Mouse (Mus musculus) natural killer cell, adult 2 months (primary cell): Measurements from ENCODE around the gene Tenm4.

Experiments used
- DNase-seq, 2 experiments: peaks; one replicate each; pipeline ENCODE4 v3.0.0; 2022; ENCODE audit warnings: low spot score in 2 of 2

The Tenm4 gene

DNA sequence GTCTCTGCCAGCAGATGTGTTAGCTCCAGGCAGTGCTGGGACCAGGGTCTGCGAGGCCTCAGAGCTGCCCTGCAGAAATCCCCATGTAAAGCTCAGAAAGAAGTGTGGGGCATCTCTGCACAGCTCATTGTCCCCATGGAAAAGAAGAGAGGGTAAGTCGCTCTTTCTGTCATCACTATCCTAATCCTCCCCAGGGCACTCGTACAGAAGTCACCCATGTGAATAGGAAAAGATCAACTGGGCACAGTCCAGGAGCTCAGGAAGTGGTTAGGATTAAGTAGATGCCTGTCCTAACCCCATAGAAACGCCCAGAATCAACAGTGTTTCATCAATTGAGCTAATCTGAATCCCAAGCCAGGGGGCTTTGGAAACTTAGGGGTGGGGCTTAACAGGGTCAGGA, 476.6 kb downstream of the Tenm4 start:
- no peak for DNase-seq

DNA sequence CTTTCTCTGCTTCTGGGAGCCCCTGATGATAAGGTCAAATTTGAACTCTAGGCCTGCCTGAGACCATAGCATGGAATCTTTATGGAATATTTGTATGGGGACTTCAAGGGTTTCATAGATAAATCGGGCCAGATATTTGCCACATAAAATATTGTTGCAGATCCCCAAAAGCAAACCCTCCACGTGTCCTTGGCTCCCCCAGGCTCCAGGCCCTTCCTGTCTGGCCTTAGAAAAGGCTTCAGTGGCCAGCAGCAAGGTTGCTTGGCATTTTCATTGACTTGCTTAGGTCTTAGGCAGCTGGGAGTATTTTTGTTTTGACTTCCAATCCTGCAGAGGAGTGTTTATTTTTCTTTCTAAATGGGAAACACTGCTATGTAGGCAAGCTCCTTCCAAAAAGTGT, 477.6 kb downstream of the Tenm4 start:
- no peak for DNase-seq

DNA sequence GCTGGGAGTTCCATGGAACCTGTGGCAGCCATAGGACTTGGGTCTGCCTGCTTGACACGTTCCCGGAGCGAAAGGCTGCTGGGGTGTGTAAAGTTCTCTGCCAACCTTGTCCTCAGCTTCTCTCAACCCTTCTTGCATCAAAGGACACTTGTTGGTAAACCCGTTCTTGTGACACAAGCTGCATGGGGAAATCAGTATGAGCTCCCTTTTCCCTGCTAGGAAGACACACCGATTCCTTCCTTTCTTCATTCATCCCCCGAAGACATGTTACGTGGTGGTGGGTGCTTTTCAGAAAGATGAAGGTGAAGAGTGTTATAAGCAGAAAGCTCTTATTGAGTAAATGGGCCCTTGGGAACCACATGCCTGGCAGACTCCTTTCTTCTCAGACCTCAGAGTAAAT, 478.1 kb downstream of the Tenm4 start:
- no peak for DNase-seq

DNA sequence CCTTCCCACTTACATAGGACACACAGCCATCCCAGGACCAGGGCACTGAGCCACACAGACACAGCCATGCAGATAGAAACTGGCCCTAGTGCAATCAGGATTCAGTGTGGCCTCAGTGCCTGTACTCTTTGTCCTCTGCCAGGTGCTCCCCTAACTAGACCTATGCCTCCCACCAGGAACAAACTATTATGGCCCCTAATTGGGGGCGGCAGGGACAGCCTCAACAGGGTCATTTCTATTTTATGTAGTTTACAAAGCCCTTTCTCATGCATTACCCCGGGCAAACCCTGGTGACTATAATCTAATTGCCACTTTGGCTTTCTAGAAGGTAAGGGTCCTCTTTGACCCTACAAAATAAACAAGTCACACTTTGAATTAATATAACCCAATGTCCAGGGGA, 479.4 kb downstream of the Tenm4 start:
- no peak for DNase-seq

DNA sequence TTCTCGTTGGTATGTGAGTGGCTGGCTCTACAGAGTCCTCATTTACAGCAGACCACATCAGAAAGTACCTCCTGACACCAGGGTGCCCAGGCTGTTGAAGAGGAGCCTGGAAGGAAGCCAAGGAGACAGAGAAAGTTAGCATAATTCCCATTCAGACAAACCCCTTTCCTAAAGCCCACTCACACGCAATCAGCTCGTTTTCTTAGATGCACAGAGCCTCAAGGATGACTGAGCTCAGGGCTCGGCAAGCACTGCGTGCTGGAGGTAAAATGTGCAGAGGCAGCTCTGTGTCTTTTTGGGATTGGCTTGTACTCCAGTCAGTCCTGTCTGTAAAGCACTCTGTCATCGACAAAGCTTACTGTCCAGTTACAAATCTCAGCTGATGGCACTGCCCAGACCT, 480.0 kb downstream of the Tenm4 start:
- DNase-seq: no peak

DNA sequence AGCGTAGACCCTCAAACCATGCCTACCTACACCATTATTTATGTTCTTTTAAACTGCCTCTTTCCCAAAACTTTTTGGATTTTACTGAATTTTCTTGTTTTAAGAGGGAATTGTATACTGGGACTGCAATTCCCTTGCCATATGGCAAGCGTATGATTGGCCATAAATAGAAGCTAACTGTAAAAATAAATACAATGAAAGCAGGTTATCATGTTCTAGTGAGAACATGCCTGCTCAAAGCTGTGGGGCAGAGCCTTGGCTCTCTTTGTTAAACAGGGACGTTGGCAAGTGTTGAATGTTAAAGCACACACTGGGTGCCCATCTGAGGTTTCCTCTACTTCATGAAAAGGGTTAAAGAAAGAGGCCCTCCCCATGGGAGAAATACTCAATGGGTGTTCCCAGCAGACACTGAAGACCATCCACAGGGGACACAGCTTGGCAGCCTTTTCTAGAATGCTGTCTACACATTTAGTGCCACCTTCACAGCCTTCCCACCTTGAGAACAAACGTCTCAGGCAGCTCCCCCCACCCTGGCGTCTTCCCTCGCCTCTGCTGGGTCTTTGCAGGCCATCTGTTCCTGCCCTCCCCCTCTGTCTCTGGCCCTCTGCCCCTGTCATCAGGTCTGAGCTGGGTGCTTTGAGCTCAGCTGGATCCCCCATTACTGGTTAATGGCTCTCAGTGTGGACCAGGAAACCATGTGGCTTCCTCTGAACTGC, 480.7 kb downstream of the Tenm4 start:
- DNase-seq: no peak

DNA sequence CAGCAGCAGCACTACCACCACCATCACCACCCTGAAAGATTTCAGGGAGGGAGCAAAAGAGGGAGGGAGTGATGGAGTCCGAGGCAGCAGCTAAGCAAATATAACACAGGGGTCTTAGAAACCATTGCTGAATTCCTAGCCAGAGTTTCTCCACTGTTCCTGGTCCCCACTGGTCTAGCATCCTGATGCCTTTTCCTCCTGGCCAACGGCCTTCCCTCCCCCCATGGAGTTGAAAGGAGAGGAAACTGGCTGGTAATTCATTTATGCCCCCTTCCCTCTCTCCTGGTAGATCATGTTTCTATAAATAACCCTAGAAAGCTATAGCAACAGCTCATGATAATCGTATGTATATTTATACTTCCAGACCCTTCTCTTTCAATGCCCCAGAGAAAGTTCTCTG, 481.8 kb downstream of the Tenm4 start:
- DNase-seq: no peak

DNA sequence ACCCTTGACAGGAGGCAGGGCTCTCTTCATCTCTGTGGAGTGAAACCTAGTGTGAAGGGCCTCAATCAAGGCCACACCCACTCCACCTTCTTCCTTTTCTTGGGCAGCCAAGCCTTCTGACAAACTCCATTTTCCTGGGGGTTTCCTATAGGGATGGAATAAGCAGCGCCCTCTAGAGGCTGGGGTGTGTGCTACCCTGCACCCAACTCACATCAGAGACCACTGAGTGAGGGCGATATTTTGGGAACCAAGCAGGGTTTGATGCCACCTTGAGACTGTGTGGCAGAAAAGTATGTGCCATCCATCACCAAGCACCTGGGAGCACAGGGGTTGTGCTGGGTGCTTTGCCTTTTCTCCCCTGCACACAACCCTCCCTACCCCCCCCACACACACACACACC, 483.2 kb downstream of the Tenm4 start:
- DNase-seq: no peak

DNA sequence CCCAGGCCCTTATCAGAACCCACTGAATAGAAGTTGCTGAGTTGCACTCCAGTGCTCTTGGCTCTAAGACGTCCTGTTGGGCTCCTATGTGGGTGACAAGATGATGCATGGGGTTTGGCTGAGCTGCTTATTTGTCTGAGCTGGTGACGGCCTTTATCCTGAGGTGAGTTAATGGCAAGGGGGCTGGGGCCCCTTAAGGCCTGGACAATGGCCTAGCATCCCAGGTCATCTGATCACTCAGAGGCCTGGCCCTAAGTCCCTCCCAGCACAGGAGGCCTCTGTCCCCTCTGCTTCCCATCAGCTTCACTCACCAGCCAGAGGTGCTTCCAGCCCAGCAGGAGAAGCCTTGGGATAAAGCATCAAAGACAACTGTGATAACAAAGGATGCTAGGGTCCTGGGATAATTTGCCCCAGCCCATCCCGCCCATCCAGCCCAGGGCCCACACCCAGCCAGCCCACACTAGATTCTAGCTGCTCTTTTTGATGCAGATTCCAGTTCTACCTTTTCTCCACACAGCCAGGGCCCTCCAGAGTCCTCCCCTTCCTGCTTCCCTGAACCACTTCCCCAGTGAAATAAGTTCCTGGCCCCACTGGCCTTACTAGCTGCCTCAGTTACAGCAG, 484.2 kb downstream of the Tenm4 start:
- no peak for DNase-seq

DNA sequence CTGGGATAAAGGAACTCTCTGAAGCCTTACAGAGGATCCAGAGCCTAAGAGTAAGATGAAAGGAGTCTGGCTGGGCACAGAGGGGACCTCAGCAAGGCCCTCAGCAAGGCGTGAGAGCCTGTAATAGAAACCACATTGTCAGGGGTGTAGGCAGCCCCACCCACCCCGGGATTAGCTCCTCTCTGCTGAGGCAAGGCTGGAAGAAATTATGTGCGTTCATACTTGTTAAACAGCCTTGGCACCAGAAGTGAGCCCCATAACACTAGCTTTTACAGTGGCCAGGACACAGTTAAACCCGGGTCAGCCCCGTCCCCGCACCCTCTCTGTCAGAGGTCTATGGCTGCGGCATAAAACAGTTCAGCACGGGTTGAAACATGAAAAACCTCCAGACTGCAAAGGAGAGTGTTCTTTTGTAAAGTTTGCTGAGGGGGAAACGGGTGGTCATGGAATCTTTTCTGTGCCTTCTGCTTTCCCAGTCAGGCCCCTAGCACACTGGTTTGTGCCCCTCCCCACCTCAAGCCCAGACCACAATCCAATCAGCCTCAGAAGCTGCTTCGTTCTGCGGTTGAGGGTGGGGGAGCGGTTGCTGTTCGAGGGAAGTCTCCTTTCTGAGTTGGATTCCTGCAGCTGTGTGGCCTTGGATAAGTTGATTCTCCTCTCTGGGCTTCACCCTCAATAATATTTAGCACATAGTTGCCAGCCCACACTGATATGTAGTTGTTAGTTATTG, 486.2 kb downstream of the Tenm4 start:
- DNase-seq: no peak

DNA sequence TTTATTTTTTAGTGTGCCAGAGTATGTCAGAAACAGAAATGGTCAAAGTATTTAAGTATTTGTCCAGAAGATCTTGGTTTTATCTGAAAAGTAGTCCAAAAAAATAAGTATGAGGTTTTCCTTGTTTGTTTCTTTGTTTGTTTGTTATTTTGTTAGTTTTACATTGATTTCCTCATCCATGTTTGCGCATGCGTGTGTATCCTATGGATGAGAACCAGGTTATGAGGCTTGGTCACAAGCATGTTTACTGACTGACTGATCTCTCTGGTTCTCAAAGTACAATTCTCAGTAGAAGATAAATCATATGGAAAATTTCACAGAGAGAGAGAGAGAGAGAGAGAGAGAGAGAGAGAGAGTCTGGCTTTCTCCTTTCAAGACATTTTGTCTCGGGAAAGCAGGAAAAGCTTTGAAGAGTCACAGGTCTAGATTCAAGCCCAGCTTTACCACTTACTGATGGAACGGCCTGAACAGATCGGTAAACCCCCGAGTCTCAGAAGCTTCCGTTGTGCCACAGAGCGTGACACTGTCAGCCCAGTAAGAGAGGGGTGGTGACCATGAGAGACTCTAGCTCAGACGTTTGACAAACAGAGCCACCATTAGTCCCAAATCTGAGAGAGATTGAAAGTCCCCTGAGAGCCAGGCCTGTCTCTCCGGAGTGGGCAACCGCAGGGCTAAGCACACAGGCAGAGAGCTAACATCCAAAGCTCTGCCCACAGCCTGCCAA, 487.0 kb downstream of the Tenm4 start:
- DNase-seq: no peak

DNA sequence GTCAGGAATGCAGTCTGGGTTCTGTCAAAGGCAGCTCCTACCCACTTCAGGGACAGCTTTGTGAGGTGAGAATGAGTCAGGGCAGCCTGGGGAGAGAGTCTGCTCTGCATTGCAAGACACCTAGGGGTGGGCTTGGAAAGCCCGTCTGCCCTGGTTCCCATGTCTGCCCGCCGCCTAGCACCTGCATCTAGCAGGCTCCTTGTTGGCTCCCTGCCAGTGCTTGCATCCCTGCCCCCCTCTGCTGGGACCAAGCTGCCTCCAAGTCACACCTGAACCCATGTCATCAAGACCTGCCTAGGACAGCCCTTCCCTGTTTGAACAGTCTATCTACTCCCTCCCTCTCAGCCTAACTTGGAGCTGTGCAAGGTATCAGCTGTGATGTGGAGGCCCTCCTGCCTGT, 489.9 kb downstream of the Tenm4 start:
- DNase-seq: no peak

DNA sequence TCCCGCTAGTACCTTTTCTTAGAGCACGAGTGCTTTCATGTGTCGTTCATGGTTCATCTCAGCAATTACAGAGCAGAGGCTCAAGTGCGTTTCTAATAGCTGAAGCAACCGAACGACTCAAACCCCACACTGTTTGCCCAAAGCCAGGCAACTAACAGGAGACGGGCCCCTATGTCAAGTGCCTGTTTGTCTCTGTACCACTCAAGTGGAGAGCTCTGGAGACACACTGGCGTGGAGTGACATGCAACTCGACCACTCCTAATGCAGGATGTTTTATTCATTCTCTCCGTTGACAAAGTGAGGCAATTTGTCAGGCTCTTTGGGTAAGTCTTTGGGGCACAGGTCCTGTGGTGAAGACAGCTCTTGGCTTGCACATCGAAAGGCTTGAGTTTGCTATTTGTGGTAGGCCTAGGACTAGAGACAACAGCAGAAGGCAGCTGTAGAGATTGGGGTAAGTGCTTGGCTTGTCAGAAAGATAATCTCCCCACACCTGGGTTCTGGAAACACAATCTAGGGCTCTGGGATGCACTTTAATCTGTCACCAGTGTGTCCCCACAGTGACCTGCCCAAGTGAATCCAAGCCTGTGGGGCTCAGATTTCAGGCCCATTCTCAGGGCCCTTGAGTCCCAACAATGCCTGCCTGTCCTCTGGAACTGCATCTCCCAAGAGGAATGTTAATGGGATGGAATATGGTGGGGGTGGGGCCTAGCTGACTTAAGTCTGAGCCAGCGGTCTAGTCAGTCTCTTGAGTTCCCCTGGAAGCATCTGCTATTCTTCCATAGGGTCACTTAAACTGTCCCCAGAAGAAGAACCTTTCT, 490.5 kb downstream of the Tenm4 start:
- no peak for DNase-seq

DNA sequence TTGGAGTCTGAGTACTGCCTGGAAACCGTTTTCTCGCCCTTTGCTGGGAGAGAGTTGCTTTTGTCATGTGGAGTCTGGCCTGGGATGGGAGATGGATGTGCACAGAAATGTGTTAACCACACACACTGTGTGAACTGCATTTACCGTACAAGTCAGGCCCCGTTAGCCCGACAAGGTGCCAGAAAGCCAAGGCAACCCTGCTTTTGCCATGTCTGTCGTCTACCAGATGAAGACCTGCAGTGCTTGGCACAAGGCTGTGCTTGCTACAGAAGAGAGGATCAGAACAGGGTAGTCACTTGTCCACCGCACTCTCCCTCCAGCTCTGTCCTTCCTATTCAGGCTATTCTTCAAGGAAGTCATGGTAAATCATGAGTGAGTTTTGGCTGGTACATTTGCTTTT, 492.3 kb downstream of the Tenm4 start:
- no peak for DNase-seq

DNA sequence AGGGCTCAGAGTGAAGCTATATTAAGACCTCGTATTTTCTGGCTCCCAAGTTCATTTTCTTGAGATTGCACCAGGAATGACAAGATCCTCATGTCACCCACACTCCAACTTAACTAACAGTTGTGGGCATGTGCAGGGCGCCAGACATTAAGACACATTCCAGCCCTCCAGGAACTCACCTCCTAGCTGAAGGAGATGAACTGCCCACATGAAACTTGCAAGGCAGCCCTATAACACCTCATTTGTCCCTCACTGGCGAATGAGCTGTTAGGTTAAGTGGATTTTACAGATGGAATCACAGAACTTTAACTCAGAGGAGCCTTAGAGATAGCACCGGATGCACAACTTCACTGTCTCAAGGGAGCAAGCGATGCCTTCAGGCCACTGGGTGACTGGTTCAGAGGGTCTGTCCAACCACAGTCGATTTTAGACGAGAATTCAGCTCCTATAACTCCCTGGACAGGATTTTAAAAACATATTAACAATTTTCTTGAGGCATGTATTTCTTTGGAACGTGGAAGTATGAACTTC, 495.4 kb downstream of the Tenm4 start:
- DNase-seq: no peak

DNA sequence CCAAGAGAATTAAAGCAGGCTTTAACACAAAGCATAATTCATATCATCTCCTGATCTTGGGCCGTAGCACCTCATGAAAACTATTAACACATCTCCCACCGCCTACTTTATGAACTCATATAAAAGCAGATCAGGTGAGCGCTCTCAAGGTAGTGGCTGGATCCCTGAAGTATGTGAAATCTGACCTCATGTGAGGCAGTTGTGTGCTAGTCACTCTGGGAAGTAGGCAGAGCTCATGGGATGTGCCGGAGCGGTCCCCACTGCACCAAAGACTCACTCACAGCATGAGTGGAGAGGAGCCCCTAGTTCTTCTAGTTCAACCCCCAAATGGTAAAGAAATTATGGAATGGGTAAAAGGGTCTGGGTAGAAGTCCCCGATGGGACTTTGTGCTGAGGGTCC, 496.6 kb downstream of the Tenm4 start:
- no peak for DNase-seq

DNA sequence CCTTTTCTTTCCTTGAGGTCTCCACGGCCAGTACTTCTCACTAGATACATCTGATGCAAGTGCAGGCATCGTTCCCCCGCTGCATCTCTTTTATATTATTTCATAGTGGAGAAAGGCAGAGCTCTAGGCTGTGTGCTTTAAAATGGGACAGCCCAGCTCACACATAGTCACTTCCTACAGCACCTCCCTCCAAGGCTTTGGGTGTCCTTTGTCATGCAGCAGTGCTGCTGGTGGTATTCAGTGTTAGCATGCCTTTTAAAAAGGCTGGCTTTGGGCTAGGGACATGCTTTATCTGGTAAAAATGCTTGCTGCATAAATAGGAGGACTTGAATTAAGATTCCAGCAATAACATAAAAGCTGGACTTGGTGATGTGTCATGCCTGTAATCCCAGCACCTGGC, 499.0 kb downstream of the Tenm4 start:
- no peak for DNase-seq

DNA sequence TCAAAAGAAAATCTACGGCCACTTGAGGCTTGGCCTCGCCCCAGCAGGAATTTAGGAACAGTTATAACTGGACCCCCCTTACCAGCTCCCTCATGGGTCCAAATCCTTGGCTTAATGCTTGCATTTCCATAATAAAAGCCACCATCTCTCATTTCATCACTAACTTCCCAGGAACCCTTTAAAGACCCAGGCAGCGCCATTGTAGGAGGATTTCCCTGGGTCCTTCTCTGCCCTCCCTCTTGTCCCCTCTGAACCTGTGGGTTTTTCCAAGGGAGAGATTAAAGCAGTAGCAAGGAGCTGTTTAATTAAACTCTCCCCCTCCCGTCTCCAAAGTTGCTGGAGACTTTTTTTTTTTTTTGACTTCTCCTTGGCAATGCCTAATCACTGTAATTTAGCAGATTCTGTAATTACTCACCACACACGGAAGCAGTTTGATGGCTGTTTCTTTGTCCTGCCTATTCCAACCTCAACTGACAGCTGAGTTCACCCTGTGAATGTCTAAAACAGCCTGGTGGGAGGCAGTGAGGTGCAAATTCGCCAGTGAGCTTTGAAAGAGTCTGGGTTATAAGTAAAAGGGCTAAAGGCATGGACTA, 501.4 kb downstream of the Tenm4 start:
- no peak for DNase-seq

DNA sequence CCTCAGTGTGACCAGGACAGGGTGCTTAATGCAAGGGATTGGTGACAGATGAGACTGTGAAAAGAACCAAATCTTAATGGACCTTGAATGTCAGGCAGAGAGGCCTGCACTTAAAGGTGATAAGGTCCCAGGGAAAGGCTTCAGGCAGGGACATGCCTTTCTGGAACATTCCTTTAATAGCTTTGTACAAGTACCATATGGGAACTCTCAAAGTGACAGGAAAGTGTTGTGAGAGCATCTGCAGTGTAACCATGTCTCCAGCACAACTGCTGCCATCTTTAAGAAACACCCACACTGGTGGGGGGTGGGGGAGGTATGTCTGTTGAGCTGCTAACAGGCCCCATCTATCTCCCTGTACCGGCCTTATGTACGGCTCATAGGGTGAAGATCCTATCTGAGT, 506.0 kb downstream of the Tenm4 start:
- DNase-seq: no peak

DNA sequence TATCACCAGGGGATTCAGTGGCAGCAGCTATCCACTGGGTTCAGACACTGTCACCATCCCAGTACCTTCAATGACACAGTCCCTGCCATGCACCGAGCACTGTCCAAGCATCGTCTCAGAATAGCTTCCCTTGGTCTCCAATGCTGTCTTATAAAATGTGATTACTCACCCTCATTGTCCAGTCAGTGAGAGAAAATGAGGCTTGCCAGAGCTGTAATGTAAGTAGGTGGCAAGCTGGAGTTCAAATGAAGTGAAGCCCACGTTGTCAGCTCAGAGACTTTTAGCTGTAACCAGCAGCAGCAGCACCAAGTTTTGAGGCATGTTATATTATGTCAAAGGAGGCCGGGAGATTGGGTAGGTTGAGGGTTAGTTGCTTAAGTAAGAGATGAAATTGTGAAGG, 507.2 kb downstream of the Tenm4 start:
- no peak for DNase-seq

DNA sequence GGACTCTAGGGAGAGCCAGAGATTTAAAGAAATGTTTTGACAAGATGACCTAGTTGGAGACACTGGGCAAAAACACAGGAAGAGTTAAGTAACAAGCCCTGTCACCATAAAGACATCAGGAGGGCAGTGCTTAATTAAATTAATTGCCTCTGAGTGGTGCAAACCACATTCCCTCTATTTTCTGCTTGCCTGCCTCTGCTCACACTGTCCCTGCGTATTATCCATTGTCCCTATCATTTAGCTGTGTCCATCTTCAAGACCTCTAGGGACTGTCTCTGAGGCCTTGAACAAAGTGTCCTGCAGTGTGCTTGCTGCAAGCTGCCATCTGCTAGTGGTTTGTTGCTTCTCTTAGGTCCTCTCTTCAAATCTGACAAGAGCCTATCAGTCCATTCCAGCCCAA, 508.7 kb downstream of the Tenm4 start:
- DNase-seq: no peak
